Mouse (Mus musculus) retina, adult 2 months (tissue): ENCODE data around the gene Sdc4.

Experiments used
- DNase-seq: peaks from one replicate; pipeline ENCODE4 v3.0.0-alpha.2; 2012; ENCODE audit warnings: low read depth, low spot score

Sdc4 gene

DNA sequence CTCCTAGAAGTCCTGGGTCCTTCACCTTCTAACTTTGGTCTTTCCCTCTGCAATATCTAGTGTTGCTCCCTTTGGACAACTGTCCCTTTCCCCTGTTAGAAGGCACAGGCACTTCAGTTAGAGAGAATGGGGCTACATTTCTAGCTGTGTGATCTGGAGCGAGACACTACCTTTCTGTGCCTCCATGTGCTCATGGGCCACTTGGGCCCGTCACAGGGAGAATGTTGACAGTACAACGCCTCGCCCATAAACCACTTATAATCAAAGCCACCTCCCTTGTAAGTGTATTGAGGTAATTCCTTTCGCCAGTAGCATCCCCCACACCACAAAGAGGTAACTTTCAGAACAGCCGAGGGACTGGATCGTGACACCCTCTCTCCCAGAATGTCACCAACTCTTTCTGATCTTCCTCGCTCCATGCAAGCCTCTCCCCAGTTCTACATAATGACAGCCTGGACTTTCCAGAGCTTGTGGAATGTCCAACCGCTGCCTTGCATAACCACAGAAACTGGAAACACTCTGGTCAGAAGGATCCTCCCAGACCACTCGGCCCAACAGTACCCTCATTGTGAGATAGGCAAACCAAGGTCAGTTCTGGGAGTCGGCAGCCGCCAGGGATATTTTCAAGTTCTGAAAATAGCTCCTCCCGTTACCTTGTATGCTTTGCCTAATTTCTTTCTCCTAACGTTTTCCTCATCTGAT lies 5.8 kb upstream of the Sdc4 start:
- DNase-seq, result no peak

DNA sequence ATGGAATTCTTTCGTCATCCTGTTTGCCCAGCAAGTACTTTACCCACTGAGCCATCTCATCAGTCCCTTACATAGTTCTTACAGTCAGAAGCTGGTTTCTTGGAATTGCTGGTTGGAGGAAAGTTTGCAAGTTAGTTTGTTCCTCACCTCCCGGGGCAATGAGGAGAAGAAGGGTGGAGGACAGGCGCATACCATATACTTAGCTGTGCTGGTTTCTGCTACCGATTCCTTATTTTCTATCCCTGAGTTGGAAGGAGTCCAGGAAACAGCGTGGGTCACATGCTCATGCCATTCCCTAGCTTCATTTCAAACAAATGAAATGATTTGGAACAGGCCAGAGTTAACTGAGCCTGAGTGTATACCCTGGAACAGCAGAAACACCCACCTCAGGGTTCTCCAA lies 5.2 kb upstream of the Sdc4 start:
- DNase-seq, result no peak

DNA sequence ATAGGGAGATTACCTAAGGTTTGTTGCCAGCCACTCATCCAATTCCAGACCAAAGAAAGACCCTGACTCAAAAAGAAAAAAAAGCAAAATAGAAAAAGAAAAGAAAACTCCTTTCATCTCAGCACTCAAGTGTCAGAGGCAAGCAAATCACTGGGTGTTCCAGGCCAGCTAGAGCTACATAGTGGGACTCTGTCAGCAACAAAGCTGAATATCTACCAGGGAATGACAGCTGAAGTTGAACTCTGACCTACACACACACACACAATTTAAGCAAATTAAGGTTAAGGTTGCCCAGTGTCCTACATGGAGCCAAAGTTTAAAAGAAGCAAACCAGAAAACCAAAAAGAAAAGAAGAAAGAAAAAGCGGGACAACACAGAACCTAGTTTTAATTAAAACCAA lies 4.5 kb upstream of the Sdc4 start:
- DNase-seq, result no peak

DNA sequence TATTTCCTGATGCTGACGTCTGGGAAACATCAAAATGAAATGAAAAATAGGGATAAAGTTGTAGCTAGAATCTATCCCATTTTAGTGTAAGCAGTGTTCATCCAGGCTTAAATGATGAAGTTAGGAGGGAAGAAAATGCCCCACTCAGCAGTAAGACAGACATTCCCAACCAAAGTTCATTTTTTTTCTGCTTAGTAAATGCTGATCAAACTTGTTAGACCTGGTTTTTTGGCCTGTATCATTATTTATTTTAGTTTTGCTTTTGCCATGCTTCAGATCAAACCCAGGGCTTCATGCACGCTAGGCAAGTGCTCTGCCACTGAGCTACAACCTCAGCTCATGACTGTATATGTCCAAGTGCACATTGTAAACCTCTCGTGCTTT lies 2.4 kb upstream of the Sdc4 start:
- DNase-seq, result no peak

DNA sequence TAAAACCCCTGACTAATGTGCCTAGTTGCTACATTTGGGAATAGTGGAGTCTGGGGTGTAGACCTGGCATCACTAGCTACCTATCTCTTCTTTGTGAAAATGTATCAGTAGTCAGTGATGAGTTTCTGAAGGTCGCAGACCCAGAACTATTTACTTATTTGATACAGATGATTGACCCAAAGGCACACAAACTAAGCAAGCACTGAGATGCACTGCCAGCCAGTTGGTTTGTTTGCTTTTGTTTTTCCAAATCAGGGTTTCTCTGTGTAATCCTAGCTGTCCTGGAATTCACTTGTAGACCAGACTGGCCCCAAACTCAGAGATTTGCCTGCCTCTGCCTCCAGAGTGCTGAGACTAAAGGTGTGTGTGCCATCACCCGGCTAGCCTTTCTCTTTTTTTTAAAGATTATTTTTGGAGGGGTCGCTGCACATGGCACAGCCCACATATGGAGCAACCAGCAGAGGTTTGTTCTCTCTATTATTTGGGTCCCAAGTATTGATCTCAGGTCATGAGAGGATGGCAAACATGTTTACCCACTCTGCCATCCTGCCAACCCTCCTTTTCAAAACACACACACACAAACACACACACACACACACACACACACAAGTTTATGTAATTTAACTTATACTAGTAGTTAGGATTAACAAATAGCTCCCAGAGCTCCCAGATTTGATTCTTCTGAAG lies 1.9 kb upstream of the Sdc4 start:
- DNase-seq, result no peak

DNA sequence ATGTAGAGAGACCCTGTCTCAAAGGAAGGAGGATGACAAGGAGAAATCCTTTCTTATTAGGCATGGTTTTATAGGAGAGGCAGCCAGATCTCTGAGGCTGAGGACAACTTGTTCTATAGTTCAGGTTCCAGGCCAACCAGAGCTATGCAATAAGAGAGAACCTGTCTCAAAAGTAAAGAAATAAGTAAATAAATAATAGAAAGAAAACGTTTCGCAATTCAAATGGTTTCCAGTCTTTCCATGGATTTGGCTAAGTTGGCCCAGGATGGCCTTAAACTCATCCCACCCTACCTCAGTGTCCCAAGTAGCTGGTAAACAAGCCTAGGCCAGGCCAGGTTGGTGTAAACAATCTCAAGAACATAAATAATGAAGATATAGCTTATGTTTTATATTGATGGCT lies 1.0 kb upstream of the Sdc4 start:
- no peak for DNase-seq

DNA sequence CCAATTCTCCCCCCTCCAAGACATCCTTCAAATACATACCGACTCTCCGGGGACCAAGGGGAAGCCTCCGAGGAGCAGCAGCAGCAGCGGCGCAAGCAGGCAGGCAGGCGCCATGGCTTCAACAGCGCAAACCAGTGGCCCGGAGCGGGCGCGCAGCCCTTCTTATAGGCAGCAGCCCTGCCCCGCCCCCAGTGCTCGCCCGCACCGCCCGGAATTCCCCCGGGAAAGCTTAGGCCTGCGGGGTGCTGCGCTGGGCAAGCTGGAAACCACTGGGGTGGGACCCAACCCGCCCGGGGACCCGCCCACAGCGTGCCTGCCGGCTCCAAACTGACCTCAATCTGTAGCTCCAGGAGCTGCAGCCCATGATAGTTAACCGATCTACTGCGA lies 643 bp downstream of the Sdc4 start:
- peak; percentile 63 for DNase-seq

DNA sequence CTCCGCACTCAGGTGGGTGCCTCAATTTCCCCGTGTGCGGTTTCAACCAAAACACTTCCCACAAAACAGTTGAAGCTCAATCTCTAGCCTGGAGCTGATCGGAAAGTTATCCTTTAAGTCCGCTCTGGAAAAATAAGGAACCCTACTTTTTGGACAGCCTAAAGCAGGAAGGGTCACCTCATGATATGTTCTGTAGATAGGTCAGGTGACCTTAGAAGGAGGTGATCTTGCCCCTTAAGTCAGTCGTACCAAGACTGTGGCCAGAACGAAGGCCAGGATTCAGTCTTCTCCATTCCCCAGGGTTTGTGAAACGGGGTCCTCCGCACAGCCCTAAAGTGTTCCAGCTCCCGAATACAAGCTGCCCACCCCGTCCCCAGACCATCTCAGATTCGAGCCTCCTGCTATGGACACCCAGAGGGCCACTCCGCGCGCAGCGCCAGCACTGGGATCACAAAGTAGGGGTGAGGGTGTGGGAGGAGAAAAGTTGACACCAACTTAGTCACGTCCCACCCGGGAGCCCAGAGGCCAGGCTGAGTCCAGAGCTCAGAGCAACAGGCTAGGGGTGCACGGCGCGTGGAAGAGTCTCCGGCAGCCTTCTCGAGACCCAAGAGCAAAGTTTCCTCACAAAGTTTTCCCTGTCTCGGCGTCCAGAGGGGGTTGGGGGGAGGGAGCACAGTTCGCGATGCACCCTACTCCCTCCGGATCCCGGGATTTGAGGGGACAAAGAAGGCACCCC lies 1.2 kb downstream of the Sdc4 start:
- DNase-seq, result no peak

DNA sequence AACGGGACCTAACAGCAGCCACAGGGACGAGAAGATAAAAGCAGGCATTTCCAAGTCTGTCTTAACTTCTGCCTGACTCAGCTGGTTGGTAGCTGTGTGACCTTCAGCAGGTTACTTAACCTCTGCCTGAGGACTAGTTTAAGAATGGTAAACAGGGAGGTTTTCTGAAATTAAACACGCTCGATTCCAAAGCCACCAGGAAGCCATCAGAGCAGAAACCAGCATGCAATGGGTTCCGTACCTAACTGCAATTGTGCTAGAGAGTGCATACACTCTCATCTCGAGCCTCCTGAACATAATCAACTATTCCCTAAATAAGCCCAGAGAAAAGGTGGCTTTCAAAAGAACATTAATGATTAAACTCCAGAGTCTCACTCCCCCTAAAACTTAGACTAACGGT lies 2.0 kb downstream of the Sdc4 start:
- DNase-seq, result no peak

DNA sequence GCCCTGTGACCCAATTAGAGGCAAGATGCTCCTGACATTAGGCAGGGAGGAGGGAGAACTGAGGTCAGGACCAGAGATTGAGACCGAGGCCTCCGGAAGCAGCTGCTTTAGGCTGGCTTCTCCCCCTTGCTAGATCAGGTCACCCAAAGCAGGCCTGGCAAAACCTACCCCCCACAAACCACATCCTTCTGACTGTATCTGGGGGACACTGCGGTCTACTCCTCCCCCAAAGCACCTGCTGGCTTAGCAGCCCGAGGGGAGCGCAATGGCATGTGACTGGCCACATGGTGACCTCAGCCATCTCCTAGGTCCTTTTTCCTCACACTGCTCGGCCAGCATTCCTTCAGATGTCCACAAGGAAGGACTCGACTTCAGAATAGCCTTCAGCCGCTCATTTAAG lies 2.5 kb downstream of the Sdc4 start:
- DNase-seq, result no peak

DNA sequence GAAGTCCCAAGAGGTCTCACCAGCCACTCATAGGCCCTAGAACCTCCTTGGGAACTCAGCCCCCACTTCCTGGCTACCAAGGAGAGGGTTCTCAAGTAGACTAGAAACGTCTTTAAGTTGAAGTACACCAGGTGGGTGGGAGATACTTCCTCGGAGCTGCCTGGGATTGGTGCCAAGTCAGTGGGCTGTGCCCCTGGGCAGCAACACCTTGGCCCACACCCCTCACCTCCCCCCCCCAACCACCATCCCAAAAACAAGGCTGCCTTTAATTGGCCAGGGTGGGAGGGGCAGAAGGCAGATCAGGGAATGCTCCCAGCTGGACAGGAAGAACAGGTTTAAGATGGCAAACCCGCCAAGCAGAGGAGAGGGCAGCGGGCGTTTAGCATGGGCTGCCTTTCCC lies 3.4 kb downstream of the Sdc4 start:
- no peak for DNase-seq

DNA sequence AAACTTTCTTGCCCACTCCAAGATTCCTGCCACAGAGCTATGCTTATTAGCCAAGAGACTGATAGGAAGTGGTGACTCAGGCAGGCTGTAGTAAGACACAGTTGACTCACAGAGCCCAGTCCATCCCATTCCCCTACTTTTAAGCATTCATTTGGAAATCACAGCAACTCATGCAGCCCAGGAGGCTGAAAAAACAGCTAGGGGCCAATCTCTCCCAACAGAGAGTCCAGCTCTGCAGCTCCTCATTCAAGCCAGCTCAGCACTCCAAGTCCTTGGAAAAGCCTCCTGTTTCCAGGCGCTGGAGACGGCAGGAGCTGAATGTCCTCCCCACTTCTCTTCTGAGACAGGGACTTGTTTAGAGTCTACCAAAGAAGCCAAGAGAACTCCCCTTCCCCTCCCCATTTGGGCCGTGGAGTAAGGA lies 4.7 kb downstream of the Sdc4 start:
- DNase-seq, result no peak

DNA sequence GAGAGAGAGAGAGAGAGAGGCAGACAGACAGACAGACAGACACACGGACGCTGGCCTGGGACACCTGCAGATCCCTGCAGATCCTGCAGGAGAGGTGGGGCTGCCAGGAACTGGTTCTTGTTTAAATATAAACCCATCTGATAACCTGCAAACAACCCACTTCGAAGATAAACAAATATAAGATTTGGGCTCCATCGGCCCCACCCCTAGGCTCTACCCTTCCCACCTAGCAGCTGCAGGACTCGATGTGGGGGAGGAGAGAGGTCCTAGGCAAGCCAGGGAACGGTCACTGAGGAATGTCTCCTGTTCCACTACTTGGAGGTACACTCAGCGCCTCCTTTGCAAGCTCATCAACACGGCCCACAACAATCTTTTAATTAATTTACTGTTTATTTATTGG lies 5.4 kb downstream of the Sdc4 start:
- DNase-seq, result no peak

DNA sequence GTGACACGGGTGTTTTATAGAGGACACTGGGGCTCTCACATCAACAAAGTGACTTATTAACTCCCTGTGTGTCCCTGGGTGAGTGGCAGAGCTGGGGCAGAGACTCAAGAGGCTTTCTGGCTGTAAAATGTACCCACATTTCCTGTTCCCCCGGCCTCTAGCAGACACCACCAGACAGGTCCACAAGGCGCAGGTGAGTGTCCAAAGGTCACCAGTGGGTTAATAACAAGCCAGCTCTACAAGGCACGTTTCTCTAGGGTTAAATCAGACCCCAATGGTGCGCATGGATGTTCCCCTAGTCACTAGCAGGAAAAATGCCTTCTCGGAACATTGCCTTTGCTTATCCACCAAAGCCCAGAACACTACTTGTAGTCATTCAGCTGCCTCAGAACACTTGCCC lies 6.0 kb downstream of the Sdc4 start:
- DNase-seq, result no peak

DNA sequence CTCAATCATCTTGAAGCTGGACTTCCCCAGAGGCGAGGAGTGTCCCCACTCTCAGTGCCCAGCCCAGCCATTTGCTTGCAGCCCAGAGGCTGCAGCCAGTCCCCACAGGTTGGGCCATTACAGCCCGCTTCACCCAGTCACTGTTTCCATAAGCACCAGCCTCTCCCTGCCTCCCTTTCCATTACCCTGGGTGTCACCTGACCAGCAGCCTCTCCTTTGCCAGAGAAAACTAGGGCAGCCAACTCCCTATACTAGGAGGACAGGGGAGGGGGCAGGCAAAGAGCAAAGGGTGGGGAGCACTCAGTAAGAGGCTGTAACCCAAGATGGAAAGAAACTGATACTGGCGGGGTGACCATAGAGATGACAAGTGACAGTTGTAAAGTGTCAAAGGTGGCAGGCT lies 6.7 kb downstream of the Sdc4 start:
- DNase-seq, result no peak

DNA sequence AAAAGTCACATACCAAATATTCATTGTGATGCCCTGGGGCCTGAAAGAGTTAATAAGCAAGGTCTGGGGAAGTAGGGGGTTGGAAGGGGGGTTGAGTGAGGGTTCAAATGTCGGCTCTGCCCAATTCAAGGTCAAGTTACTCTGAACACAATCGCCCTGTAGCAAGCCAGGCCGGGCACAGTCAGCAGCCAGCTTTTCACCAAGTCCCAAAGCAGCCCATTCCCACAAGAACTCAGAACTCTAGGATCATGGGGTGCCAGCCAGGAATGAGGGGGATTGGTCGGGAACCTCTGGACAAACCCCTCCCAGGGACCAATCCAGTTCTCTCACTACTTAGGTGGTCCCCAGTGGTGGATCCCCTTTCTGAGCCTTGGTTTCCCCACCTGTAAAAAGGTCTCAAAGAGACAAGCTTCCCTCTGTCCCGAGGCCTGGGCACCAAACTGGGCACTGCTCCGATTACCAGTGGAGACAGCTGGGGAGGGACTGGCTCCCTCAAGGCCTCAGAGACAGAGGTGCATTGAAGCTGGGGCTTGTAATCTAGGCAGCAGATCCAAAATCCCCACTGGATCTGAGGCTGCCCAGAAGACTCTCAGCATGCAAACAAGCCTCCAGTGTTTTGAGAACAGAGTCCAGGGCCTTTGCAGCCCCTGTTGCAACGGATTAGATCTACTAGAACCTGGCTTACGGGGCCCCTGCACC lies 7.3 kb downstream of the Sdc4 start:
- DNase-seq, result no peak

DNA sequence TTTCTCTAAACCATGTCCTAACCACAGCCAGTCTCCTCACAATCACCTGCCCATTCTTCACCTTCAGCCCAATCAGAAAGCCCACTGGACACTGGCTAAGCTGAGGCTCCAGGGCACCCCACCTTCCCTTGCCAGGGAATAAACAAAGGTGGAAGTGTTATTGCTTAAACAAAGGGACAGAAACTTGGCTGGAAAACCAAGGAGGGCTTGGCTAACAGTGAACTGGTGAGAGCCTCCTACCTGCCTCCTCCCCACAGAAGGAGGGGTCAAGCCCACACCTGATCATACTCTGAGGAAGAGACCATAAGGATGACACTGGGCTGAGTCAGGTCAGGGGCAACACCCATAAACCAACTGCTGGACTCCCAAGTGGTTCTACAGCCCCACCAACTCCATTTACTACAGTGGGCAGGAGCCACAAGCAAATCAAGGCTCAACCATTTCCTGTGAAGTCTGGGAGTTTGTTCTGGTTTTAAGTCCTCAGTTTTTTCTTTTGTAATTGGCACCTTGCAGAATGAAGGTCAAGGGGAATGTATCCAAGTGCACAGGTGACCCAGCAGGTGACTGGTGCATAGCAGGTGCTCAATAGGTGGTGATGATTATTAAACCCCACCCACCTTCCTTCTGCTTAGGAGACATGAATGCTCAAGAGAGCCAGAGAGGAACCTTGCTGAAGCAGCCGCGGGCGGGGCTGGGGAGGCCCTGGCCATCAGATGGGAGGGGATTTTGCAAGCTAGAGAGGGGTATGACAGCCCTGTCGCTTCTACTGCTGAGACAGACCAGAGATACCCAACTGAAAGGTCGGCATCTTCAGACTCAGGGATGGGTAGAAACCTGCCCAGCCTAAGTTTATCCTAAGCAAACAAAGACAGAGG lies 8.2 kb downstream of the Sdc4 start:
- no peak for DNase-seq

DNA sequence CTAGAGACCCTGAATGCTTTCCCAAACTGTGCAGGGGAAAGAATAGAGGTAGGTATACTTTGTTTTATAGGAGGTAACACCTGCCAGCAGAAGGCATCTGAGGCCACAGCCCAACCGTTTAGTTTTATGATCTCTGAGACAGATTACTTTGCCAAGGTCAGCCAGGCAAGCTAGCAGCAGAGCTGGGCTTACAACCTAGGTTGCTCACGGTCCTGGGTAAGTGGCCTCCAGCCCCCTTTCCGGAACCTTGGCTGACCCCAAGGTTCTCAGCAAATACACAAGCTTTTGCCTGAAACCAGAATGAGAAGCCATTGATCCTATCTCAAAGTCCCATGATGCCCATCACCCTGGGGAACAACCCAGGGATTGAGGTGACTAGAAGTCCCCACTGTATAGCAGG lies 9.0 kb downstream of the Sdc4 start:
- no peak for DNase-seq

DNA sequence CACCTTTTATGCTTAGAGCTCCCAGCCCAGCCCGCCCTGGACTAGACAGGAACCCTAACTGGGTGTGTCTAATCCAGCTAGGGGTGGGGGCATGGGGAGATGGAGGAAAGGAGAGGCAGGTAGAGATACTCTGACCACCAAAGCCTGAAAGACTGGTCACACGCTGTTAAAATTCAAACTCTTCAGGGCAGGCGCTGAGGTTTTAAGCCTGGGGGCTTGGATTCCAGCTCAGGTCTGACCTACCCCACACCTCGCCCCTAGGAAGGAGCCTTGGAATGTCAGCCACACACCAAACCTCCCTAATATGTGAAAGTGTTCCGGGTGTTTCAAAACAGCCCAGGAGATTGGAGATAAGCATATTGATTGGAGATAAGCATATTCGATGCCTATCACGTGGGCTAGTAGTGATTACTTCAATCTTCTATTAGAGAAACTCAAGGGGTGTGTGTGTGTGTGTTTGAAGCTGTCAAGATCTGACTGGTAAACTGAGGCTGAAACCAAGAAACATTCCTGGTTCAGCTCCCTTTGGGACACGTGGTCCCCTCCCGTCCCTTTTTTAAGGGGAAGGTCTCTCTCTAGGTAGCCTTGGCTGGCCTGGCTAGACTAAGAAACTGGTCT lies 10.3 kb downstream of the Sdc4 start:
- no peak for DNase-seq

DNA sequence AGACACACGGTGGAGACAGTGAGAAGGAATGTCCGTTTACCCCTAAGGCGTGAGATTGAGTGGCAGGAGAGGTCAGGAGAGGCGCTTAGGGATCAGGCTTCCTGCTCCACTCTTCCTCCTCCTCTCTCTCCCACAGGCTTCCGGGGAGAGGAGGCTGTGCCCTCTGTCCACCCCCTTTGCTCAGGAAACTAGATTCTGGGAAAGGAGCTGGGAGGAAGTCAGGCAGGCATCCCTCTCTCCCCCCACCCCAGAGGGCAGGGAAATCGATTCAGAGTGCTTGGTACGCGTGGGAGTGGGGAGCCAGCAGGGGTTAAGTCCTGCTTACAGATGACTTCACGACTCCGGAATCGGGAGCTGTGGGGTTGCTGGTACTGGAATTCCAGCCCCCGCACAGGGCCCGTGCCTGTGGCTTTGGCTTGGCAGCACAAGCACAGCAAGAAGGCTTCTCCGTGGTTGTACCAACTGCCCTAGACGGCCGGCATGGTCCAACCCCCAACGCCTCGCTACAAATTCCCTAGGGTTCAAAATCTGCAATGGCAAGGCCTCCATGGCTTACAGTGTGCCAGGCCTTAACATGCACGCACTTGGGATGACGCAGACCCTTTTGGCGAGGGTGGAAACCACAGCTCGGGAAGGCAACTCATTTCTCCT lies 11.0 kb downstream of the Sdc4 start:
- DNase-seq, result no peak
